Mouse (Mus musculus) adipocyte (in vitro differentiated cells): Measurements from ENCODE around the gene Gng5.
A peak's percentile ranks its signal among the peaks of the same experiment; 100 is the strongest.

Experiments used
- DNase-seq: peaks from one replicate; pipeline ENCODE4 v3.0.0-alpha.2; 2016; ENCODE audit warnings: low spot score

Gene Gng5

GRCm38 (mm10) chr3:146499431-146500002, at the start of gene Gng5, which contains the start of gene Spata1:
TSS of gene Gng5 (plus strand) at chr3:146499807.
TSS of gene Spata1 (minus strand) at chr3:146499753.
- DNase-seq: peak; percentile 91

DNA sequence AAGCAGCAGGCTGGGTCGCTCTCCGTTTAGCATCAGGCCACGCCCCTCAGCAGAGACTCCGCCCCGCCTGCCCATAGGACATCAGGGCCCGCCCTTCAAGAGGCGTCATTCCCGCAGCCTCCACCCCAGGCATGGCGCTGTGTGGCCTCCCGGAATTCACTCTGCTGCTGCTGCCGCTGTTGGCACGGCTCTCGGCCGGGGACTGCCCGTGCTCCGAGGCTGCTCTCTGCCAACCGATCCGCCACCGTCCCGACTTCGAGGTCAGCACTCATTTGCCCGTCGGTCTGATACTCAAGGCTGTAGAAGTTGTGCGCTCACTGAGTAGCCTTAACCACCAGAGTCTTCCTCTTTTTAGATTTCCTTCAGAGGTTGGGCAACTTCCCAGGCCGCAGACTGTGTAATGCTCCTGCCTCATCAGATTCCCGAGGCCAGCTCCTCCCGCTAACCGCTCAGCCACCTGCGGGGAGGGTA, 49.2 kb upstream of the Gng5 start:
- DNase-seq: peak; percentile 77

GRCm38 (mm10) chr3:146451375-146451774, 48.2 kb upstream of the Gng5 start:
- DNase-seq: no peak

DNA sequence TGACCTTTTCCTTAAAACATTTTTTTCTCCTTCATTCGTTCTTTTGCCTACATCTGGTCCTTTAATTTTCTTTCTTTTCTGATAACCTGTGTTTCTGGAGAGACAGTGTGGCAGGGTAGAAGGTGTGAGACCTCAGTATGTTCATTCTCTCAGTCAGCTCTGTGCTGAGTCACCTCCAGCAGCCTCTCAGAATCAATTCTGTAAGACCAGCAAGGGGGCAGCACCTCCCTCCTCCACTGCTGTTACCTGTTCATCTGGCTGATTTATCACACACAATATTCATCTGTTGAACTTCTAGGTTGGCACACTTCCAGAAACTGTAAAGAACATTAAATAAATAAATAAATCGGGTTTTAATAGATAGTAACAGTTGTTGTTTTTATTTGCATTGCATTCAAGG, 36.7 kb upstream of the Gng5 start:
- no peak for DNase-seq

GRCm38 (mm10) chr3:146469226-146469625, 30.4 kb upstream of the Gng5 start:
- DNase-seq: no peak

DNA sequence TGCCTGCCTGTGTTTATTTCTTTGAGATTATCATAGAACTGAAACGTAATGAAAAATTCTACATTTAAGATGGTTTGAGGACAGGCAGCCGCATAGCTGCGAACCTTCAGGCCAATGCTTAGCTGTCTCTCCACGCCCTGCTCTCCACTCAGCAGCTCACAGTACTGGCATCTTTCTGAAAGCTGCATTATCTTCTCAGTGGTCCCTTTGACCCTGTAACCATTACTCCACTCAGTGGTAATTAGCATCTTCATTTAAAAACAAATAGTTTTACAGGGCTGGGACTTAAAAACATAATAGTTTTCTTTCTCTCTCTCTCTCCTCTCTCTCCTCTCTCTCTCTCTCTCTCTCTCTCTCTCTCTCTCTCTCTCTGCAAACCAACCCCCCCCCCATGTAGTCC, 26.9 kb upstream of the Gng5 start:
- no peak for DNase-seq

DNA sequence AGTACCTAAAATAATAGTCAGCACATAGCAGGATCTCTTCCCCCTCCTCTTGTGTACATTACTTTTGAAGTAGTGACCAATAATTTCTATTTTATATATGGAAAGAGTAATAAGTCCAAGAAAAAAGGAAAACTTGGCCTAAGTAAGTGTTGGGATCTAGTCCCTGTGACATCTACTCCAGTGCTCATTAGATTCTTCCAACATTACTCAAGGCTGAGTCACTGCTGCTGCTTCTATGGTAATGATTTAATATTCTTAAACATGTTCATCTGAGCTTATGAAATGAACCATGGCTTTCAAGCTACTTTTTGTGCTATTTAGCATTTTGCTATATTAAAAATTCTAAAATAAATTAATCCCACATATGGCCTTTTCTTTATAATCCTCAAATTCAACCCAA, 25.9 kb upstream of the Gng5 start:
- DNase-seq: peak; percentile 32

- no peak for DNase-seq
Observed at GRCm38 (mm10) chr3:146474428-146474827, 25.2 kb upstream of the Gng5 start.

- no peak for DNase-seq
Observed at GRCm38 (mm10) chr3:146482044-146482443, 17.6 kb upstream of the Gng5 start.

- no peak for DNase-seq
Observed at GRCm38 (mm10) chr3:146486464-146486863, 13.1 kb upstream of the Gng5 start.

- no peak for DNase-seq
Observed at GRCm38 (mm10) chr3:146494941-146495340, 4.7 kb upstream of the Gng5 start.

DNA sequence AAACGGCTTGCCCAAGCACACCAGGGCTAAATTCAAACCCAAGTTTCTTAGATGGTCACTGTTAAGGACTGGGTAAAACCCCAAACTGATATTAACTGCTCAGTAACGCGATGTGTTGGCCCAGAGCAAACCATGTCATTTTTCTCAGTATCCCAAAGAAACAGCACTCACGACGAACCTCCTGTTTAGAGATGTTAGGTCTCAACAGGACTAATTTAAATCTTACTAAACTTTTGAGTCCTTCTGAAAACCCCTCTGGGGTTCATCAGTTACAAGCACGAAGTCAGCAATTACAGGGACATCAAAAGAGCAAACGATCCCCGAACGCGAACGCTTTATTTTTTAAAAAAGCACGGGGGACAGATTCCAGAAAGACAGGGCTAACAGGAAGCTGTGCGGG, 618 bp upstream of the Gng5 start:
- DNase-seq: peak; percentile 52

GRCm38 (mm10) chr3:146500003-146500809, 599 bp downstream of the Gng5 start:
- peak; percentile 77 for DNase-seq

- DNase-seq: peak; percentile 28
Observed at GRCm38 (mm10) chr3:146500810-146501201, 1.2 kb downstream of the Gng5 start.

- peak; percentile 30 for DNase-seq
Observed at GRCm38 (mm10) chr3:146501601-146502123, 2.1 kb downstream of the Gng5 start.

DNA sequence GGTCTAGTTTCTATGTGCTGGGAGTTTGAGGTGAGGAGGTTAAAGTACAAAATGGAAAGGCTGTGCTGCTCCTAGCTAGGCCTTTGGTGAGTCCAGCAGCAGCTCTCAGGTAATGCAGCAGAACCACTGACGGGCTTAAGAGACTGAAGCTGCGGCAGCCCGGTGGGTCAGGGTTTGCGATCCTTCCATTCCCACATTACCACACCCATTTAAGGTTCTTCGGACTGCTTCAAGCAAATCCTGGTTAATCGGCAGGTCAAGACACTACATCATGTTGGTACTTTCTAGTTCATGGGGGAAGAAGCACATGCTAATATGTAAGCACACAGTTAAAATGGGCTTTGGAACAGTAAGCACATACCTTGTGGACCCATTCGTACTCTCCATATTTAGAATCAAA, 7.1 kb downstream of the Gng5 start:
- no peak for DNase-seq

DNA sequence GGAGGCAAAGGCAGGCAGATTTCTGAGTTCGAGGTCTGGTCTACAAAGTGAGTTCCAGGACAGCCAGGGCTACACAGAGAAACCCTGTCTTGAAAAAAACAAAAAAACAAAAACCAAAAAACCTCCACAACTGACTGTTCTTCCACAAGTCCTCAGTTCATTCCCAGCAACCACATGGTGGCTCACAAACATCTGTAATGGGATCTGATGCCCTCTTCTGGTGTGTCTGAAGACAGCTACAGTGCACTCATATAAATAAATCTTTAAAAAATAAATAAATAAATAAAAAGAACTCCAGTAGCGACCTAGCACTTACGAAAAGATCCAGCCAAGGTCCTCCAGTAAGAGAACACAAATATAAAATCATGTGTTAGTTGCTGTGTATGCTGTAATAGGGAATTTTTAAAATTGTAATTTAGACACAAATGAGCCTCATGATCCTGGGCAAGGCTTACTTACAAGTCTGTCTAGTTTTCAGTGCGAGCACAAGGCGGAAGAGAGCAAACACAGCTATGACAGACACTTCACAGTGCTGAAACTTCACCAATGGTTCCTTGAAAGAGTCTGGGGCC, 20.7 kb downstream of the Gng5 start:
- peak; percentile 61 for DNase-seq

- DNase-seq: peak; percentile 98
Observed at GRCm38 (mm10) chr3:146520798-146521651, 21.4 kb downstream of the Gng5 start, which contains the start of gene Rpf1. TSS of gene Rpf1 (minus strand) at chr3:146521429.

DNA sequence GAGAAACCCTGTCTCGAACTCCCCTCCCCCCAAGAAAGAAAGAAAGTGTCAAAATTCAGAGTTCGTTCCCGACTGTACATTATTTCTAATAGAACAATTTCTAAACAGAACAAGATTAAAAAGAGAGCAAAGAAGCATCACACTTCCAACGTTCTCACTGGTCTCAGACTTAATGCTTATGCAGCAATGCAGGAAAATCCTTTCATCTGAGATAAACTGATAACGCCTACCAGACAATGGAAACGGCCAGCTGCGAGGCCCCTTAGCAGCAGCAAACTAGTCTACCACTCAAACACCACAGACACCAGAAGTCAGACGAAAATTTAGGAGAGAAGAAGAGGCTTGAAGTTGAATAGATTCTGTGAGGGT, 22.0 kb downstream of the Gng5 start:
- no peak for DNase-seq

DNA sequence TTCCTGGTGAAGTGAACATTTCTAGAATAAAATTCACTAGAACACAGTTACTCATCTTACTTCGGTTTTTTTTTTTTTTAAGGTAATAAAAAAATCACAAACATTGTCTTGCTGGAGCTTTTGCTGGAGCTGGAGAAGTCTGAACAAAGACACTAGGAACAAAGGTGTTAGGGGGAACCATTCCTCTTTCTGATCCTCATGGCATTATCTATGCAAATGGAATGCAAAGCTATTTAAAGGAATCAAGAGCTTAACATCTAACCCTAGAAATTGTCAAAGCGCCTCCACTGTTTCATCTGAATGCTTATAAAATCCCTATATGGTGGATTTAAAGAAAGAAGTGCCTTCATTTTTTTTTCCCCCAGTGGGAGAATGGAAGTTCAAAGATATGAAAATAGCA, 28.7 kb downstream of the Gng5 start:
- no peak for DNase-seq

DNA sequence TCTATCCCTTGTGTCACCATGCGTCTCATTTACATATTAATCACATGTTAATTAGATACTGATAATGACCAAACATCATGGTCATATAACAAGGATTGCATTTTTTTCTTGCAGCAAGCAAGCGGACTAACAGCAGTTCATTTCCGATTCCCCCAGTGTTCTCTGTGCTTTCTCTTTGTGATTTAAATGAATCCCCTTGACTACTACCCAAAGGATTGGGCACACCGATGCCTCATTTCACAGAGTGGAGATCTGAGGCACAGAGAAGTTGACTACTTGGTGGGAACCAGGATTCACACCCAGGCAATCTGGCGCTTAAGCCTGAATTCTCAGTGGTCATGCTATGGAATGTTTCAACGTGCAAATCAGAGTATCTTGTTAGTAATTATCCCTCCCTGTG, 35.4 kb downstream of the Gng5 start:
- no peak for DNase-seq
